Mouse (Mus musculus): ENCODE data around the gene Sinhcaf. TPM values are rescaled to one million over a fixed set of nuclear protein-coding genes. Genes with fewer than 3 reads are reported as not detected.
A peak's percentile ranks its signal among the peaks of the same experiment; 100 is the strongest.

Gene Sinhcaf
- polyA plus RNA-seq, 1 experiment, result 7.8 TPM

GRCm38 (mm10) chr6:148961285-148961684 is 15.0 kb upstream of the Sinhcaf start:
- Histone ChIP-seq H3K27me3 (ENCODE audit: control insufficient read depth, insufficient read depth, low read length) (no peaks in the 10 kb centered on the region), H3K4me1 (replicated peaks; ENCODE audit: control insufficient read depth, insufficient read depth, low read length) (no peaks in the 10 kb centered on the region), H3K4me3 (ENCODE audit: control insufficient read depth, insufficient read depth, low read length) (no peak overlapping the region), H3K27ac (ENCODE audit: control insufficient read depth, insufficient read depth, low read length) (no peak overlapping the region), H3K36me3 (ENCODE audit: control insufficient read depth, insufficient read depth, low read length) (no peaks in the 10 kb centered on the region)
- no peak for TF ChIP-seq POLR2A (IDR thresholded peaks at IDR 0.05; ENCODE audit: control insufficient read depth, extremely low read depth, insufficient read depth, low read length, poor library complexity)
- no peak for TF ChIP-seq CTCF (IDR thresholded peaks at IDR 0.05; ENCODE audit: borderline replicate concordance, control insufficient read depth, extremely low read depth, insufficient read depth, low read length, poor library complexity)
- WGBS, result 11% methylated on average over 1 of the region's 1 CpGs
- DNase-seq, result no peak

- DNase-seq, result no peak
- 87% methylated on average over 4 of the region's 4 CpGs for WGBS
- TF ChIP-seq POLR2A (IDR thresholded peaks at IDR 0.05; ENCODE audit: control insufficient read depth, extremely low read depth, insufficient read depth, low read length, poor library complexity) (no peak), CTCF (IDR thresholded peaks at IDR 0.05; ENCODE audit: borderline replicate concordance, control insufficient read depth, extremely low read depth, insufficient read depth, low read length, poor library complexity) (no peak)
- H3K4me1 ChIP-seq (replicated peaks; ENCODE audit: control insufficient read depth, insufficient read depth, low read length), result no peaks in the 10 kb centered on the region
- no peak overlapping the region for H3K4me3 ChIP-seq (ENCODE audit: control insufficient read depth, insufficient read depth, low read length)
- H3K27ac ChIP-seq (ENCODE audit: control insufficient read depth, insufficient read depth, low read length), result no peak overlapping the region
- H3K36me3 ChIP-seq (ENCODE audit: control insufficient read depth, insufficient read depth, low read length), result no peaks in the 10 kb centered on the region
- H3K27me3 ChIP-seq (ENCODE audit: control insufficient read depth, insufficient read depth, low read length), result no peaks in the 10 kb centered on the region
Measured at GRCm38 (mm10) chr6:148959540-148960238, 13.4 kb upstream of the Sinhcaf start.

GRCm38 (mm10) chr6:148958712-148959111 is 12.4 kb upstream of the Sinhcaf start:
- no peak overlapping the region for H3K27ac ChIP-seq (ENCODE audit: control insufficient read depth, insufficient read depth, low read length)
- H3K27me3 ChIP-seq (ENCODE audit: control insufficient read depth, insufficient read depth, low read length), result no peaks in the 10 kb centered on the region
- no peak for DNase-seq
- no peak for TF ChIP-seq CTCF (IDR thresholded peaks at IDR 0.05; ENCODE audit: borderline replicate concordance, control insufficient read depth, extremely low read depth, insufficient read depth, low read length, poor library complexity)
- no peak for TF ChIP-seq POLR2A (IDR thresholded peaks at IDR 0.05; ENCODE audit: control insufficient read depth, extremely low read depth, insufficient read depth, low read length, poor library complexity)
- H3K4me1 ChIP-seq (replicated peaks; ENCODE audit: control insufficient read depth, insufficient read depth, low read length), result no peaks in the 10 kb centered on the region
- H3K36me3 ChIP-seq (ENCODE audit: control insufficient read depth, insufficient read depth, low read length), result no peaks in the 10 kb centered on the region
- no peak overlapping the region for H3K4me3 ChIP-seq (ENCODE audit: control insufficient read depth, insufficient read depth, low read length)
- WGBS, result 86% methylated on average over 1 of the region's 1 CpGs

- no peak for TF ChIP-seq CTCF (IDR thresholded peaks at IDR 0.05; ENCODE audit: borderline replicate concordance, control insufficient read depth, extremely low read depth, insufficient read depth, low read length, poor library complexity)
- TF ChIP-seq POLR2A (IDR thresholded peaks at IDR 0.05; ENCODE audit: control insufficient read depth, extremely low read depth, insufficient read depth, low read length, poor library complexity), result no peak
Measured at GRCm38 (mm10) chr6:148957046-148957445, 10.8 kb upstream of the Sinhcaf start.

GRCm38 (mm10) chr6:148955641-148956420 is 9.6 kb upstream of the Sinhcaf start:
- Histone ChIP-seq H3K36me3 (ENCODE audit: control insufficient read depth, insufficient read depth, low read length) (no peaks in the 10 kb centered on the region), H3K4me3 (ENCODE audit: control insufficient read depth, insufficient read depth, low read length) (no peak overlapping the region), H3K4me1 (replicated peaks; ENCODE audit: control insufficient read depth, insufficient read depth, low read length) (no peaks in the 10 kb centered on the region), H3K27ac (ENCODE audit: control insufficient read depth, insufficient read depth, low read length) (no peak overlapping the region), H3K27me3 (ENCODE audit: control insufficient read depth, insufficient read depth, low read length) (no peaks in the 10 kb centered on the region)
- no peak for DNase-seq
- TF ChIP-seq CTCF (IDR thresholded peaks at IDR 0.05; ENCODE audit: borderline replicate concordance, control insufficient read depth, extremely low read depth, insufficient read depth, low read length, poor library complexity), result no peak
- TF ChIP-seq POLR2A (IDR thresholded peaks at IDR 0.05; ENCODE audit: control insufficient read depth, extremely low read depth, insufficient read depth, low read length, poor library complexity), result no peak

More at GRCm38 (mm10) chr6:148957046-148957445, 10.8 kb upstream of the Sinhcaf start:
- no peaks in the 10 kb centered on the region for H3K27me3 ChIP-seq (ENCODE audit: control insufficient read depth, insufficient read depth, low read length)
- no peak overlapping the region for H3K4me3 ChIP-seq (ENCODE audit: control insufficient read depth, insufficient read depth, low read length)
- no peaks in the 10 kb centered on the region for H3K4me1 ChIP-seq (replicated peaks; ENCODE audit: control insufficient read depth, insufficient read depth, low read length)
- 96% methylated on average over 3 of the region's 3 CpGs for WGBS
- DNase-seq, result no peak
- no peaks in the 10 kb centered on the region for H3K36me3 ChIP-seq (ENCODE audit: control insufficient read depth, insufficient read depth, low read length)
- H3K27ac ChIP-seq (ENCODE audit: control insufficient read depth, insufficient read depth, low read length), result no peak overlapping the region

GRCm38 (mm10) chr6:148946881-148947405 is 676 bp upstream of the Sinhcaf start:
- peak overlapping the region; percentile 53 for H3K4me3 ChIP-seq (ENCODE audit: control insufficient read depth, insufficient read depth, low read length)
- WGBS, result 32% methylated on average over 11 of the region's 11 CpGs
- no peaks in the 10 kb centered on the region for H3K27me3 ChIP-seq (ENCODE audit: control insufficient read depth, insufficient read depth, low read length)
- H3K27ac ChIP-seq (ENCODE audit: control insufficient read depth, insufficient read depth, low read length), result peak overlapping the region; percentile 5; the same call in 1 of the 2 replicates
- no peaks in the 10 kb centered on the region for H3K36me3 ChIP-seq (ENCODE audit: control insufficient read depth, insufficient read depth, low read length)
- no peak for DNase-seq
- H3K4me1 ChIP-seq (replicated peaks; ENCODE audit: control insufficient read depth, insufficient read depth, low read length), result no peaks in the 10 kb centered on the region
- TF ChIP-seq POLR2A (IDR thresholded peaks at IDR 0.05; ENCODE audit: control insufficient read depth, extremely low read depth, insufficient read depth, low read length, poor library complexity) (no peak), CTCF (IDR thresholded peaks at IDR 0.05; ENCODE audit: borderline replicate concordance, control insufficient read depth, extremely low read depth, insufficient read depth, low read length, poor library complexity) (no peak)

All from thymus, adult 2 months (tissue).